Mouse (Mus musculus) intestine, embryonic 14.5 days (tissue): ENCODE measurements around the gene Grk3. TPM values are rescaled to one million over a fixed set of nuclear protein-coding genes. Genes with fewer than 3 reads are reported as not detected.

Source experiments
- ATAC-seq: fragments of 200-750 bp; cut with Nextera tagmentation; replicated peaks from 2 replicates; pipeline ENCODE4 v1.8.0; 2017; ENCODE audit warnings: low read depth, moderate number of reproducible peaks, moderate TSS enrichment, moderate library complexity; ENCODE audit not compliant: low FRiP score, low TSS enrichment
- DNase-seq: peaks from one replicate; pipeline ENCODE4 v3.0.0-alpha.2; 2018; ENCODE audit warnings: low spot score
- H3K27ac ChIP-seq: fragments of 300-500 bp; sonication (generic); 2 replicates; pipeline ENCODE4 v1.5.1; 2014; ENCODE audit warnings: low read depth, mild to moderate bottlenecking, control low read depth
- H3K27me3 ChIP-seq: fragments of 300-500 bp; sonication (generic); replicated peaks from 2 replicates; pipeline ENCODE4 v1.6.1; 2014; ENCODE audit warnings: low read length, control low read depth; ENCODE audit not compliant: control insufficient read depth, insufficient read depth
- H3K36me3 ChIP-seq: fragments of 300-500 bp; sonication (generic); 2 replicates; pipeline ENCODE4 v1.6.1; 2014; ENCODE audit warnings: low read length, control low read depth; ENCODE audit not compliant: control insufficient read depth, insufficient read depth
- H3K4me1 ChIP-seq: fragments of 300-500 bp; sonication (generic); replicated peaks from 2 replicates; pipeline ENCODE4 v1.6.1; 2014; ENCODE audit warnings: low read length, control low read depth, mixed read lengths; ENCODE audit not compliant: control insufficient read depth, insufficient read depth
- H3K4me2 ChIP-seq: fragments of 300-500 bp; sonication (generic); 2 replicates; pipeline ENCODE4 v1.6.1; 2014; ENCODE audit warnings: low read length
- H3K4me3 ChIP-seq: fragments of 300-500 bp; sonication (generic); 2 replicates; pipeline ENCODE4 v1.5.1; 2014; ENCODE audit warnings: low read depth, low read length, control low read depth, mixed read lengths
- H3K9ac ChIP-seq: fragments of 300-500 bp; sonication (generic); 2 replicates; pipeline ENCODE4 v1.6.1; 2014; ENCODE audit warnings: mild to moderate bottlenecking, low read length
- H3K9me3 ChIP-seq: fragments of 300-500 bp; sonication (generic); 2 replicates; pipeline ENCODE4 v1.6.1; 2016; ENCODE audit warnings: low read length, control low read depth; ENCODE audit not compliant: control insufficient read depth
- WGBS: fragments of 180-500 bp; shearing (Covaris S2); extraction: QIAGEN DNeasy Blood & Tissue Kit; methylation state at CpG from one replicate; pipeline ENCODE4 v1.1.7; 2014; 5-methylcytosine and 5-hydroxymethylcytosine counted together
- polyA plus RNA-seq: library from polyadenylated mRNA; unstranded; fragments of >200 nt; fragmentation: Nextera tagmentation; extraction: Ambion mirVana; gene quantifications from 2 replicates; pipeline ENCODE4 v1.2.1, GENCODE M21; 2014

The Grk3 gene
- polyA plus RNA-seq, 1 experiment from 2014 or later: 15.7 TPM

DNA sequence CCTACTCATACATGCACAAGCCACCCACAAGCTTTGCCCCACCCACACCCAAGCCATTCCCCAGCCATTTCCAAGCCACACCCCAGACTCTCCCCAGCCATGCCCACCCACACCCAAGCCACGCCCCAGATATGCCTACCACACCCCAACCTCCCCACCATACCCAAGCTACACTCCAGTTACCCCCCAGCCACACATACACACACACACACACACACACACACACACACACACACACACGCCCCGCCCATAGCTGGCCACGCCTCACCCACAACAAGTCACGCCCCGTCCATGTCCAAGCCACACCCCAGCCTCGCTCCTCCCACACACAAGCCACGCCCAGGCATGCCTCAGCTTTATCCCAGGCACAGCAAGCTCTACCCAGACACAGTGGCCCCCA lies 16.4 kb downstream of the Grk3 start:
- WGBS: 85% methylated on average over 8 of the region's 8 CpGs
- H3K4me2 ChIP-seq: no peak overlapping the region
- H3K9me3 ChIP-seq: peaks cover 6% of the 10 kb centered on the region; the same call in 1 of the 2 replicates
- ATAC-seq (no peak), DNase-seq (no peak)
- no peaks in the 10 kb centered on the region for H3K4me1 ChIP-seq
- no peak overlapping the region for H3K4me3 ChIP-seq
- 0 out of 2 replicates have a peak, but pooled peaks cover 3% of the 10 kb centered on the region for H3K36me3 ChIP-seq
- no peak overlapping the region for H3K9ac ChIP-seq
- H3K27ac ChIP-seq: no peak overlapping the region
- no peaks in the 10 kb centered on the region for H3K27me3 ChIP-seq

DNA sequence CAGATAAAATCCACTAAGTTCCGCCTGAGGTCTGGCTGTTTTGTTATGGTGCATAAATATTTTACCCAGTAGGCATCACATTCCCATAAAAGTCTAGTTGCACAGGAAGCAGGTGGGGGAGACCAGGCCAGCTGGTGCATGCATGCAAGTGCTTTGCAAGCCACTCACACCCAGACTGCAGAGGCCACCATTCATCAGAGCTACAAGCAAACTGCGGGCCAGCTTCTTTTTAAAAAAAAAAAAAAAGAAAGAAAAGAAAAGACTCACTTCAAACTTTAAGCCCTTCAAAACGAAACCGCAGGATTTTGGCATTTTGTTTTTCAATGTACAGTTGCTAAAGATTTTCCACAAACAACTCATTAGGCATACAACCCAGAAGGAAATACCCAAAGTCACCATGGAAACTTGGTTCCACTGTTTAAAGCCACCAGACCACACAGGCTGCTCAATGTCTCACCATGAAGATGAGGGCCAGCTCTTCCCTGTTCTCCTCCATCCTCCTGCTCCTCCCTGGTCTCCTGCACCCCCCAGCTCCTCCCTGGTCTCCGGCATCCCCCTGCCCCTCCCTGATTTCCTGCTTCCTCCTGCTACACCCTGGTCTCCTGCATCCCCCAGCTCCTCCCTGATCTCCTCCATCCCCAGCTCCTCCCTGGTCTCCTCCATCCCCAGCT lies 17.9 kb downstream of the Grk3 start:
- no peaks in the 10 kb centered on the region for H3K27me3 ChIP-seq
- H3K9me3 ChIP-seq: peaks cover 6% of the 10 kb centered on the region; the same call in 1 of the 2 replicates
- no peaks in the 10 kb centered on the region for H3K4me1 ChIP-seq
- WGBS: 41% methylated on average over 5 of the region's 5 CpGs
- no peak for DNase-seq
- no peak overlapping the region for H3K4me2 ChIP-seq
- H3K27ac ChIP-seq: no peak overlapping the region
- no peak overlapping the region for H3K9ac ChIP-seq
- no peak overlapping the region for H3K4me3 ChIP-seq
- ATAC-seq: no peak
- 0 out of 2 replicates have a peak, but pooled peaks cover 3% of the 10 kb centered on the region for H3K36me3 ChIP-seq

GRCm38 (mm10) chr5:112991245-112991644 lies 24.3 kb downstream of the Grk3 start:
- DNase-seq (no peak), ATAC-seq (no peak)
- H3K4me1 ChIP-seq: no peaks in the 10 kb centered on the region
- H3K27me3 ChIP-seq: no peaks in the 10 kb centered on the region
- 79% methylated on average over 9 of the region's 9 CpGs for WGBS
- no peak overlapping the region for H3K4me3 ChIP-seq
- H3K36me3 ChIP-seq: 0 out of 2 replicates have a peak, but pooled peaks cover 3% of the 10 kb centered on the region
- H3K9me3 ChIP-seq: peaks cover 5% of the 10 kb centered on the region; the same call in 1 of the 2 replicates
- H3K4me2 ChIP-seq: no peak overlapping the region
- H3K27ac ChIP-seq: no peak overlapping the region
- no peak overlapping the region for H3K9ac ChIP-seq

- Histone ChIP-seq H3K9me3 (no peaks in the 10 kb centered on the region), H3K27ac (no peak overlapping the region), H3K27me3 (no peaks in the 10 kb centered on the region), H3K4me2 (no peak overlapping the region), H3K4me3 (no peak overlapping the region), H3K36me3 (no peaks in the 10 kb centered on the region), H3K4me1 (no peaks in the 10 kb centered on the region), H3K9ac (no peak overlapping the region)
- DNase-seq: no peak
- WGBS: 77% methylated on average over 6 of the region's 6 CpGs
- ATAC-seq: no peak
Observed at GRCm38 (mm10) chr5:112981931-112982330, 33.7 kb downstream of the Grk3 start.

DNA sequence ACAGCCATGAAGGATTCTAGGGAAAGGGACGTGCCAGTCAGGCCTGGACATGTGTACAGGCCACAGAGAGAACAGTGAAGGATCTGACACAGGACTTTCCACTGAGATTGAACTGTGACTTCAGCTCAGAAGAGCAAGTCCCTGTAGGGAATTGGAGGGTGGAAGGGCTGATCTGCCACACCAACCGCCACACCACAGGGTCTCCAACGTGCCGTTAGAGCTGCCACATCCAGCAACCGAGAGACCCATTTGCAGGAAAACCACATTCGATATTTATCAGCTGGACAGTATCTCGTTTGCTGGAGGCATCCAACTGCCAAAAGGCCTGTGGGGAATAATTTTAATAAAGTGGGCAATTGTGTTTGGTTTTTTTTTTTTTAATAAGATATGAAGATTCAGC lies 35.9 kb downstream of the Grk3 start:
- Histone ChIP-seq H3K9me3 (no peaks in the 10 kb centered on the region), H3K27me3 (no peaks in the 10 kb centered on the region), H3K4me1 (no peaks in the 10 kb centered on the region), H3K27ac (no peak overlapping the region), H3K4me2 (no peak overlapping the region), H3K36me3 (no peaks in the 10 kb centered on the region), H3K9ac (no peak overlapping the region), H3K4me3 (no peak overlapping the region)
- 90% methylated on average over 7 of the region's 7 CpGs for WGBS
- ATAC-seq (no peak), DNase-seq (no peak)

DNA sequence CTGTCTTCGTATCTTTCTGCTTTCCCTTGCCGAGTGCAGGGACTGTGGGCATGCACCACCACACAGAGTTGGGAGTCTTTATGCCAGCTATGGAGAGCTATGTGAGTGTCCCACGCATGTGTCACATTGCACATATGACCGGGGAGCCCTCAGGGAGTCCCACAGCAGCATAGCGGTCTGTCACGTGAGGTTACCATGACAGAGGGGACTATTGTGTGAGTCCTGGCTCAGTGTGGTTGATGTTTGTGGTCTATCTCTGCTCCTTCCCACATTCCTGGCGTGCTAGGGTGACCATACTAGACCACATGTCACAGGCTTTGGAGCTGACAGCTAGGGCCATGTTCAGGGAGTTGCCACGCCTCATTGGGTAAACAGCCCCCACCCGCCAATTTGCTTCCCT lies 36.4 kb downstream of the Grk3 start:
- H3K9ac ChIP-seq: no peak overlapping the region
- WGBS: 89% methylated on average over 9 of the region's 9 CpGs
- no peak for DNase-seq
- H3K4me2 ChIP-seq: no peak overlapping the region
- no peaks in the 10 kb centered on the region for H3K9me3 ChIP-seq
- H3K27ac ChIP-seq: no peak overlapping the region
- H3K4me3 ChIP-seq: no peak overlapping the region
- no peak for ATAC-seq
- H3K36me3 ChIP-seq: no peaks in the 10 kb centered on the region
- no peaks in the 10 kb centered on the region for H3K4me1 ChIP-seq
- no peaks in the 10 kb centered on the region for H3K27me3 ChIP-seq

DNA sequence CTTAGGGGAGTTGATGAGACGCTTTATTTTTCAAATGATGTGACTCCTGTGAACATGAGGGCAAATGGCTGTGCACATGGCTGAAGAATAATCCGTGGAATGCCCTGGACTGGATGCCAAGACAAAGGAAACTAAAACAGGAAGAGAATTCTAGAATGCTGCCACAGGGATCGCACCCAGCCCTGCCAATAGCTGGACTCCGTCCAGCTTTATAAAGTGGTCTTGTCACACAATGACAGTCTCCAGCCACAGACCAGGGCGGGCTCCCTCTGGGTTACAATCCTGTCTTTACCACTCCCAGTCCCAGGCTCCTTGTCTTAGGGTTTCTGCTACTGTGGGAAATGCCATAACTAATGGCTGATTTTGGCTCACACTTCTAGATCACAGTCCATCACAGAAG lies 38.5 kb downstream of the Grk3 start:
- Histone ChIP-seq H3K9ac (no peak overlapping the region), H3K36me3 (no peaks in the 10 kb centered on the region), H3K27ac (no peak overlapping the region), H3K4me3 (no peak overlapping the region), H3K27me3 (no peaks in the 10 kb centered on the region), H3K4me2 (no peak overlapping the region), H3K9me3 (no peaks in the 10 kb centered on the region), H3K4me1 (peaks cover 6% of the 10 kb centered on the region)
- no peak for ATAC-seq
- DNase-seq: no peak
- WGBS: 67% methylated on average over 5 of the region's 5 CpGs

GRCm38 (mm10) chr5:112973596-112973995 lies 42.0 kb downstream of the Grk3 start:
- Histone ChIP-seq H3K9me3 (no peaks in the 10 kb centered on the region), H3K9ac (no peak overlapping the region), H3K4me3 (no peak overlapping the region), H3K4me2 (no peak overlapping the region), H3K27ac (no peak overlapping the region), H3K27me3 (no peaks in the 10 kb centered on the region), H3K36me3 (no peaks in the 10 kb centered on the region), H3K4me1 (peaks cover 6% of the 10 kb centered on the region)
- no peak for DNase-seq
- 55% methylated on average over 7 of the region's 7 CpGs for WGBS
- ATAC-seq: no peak

GRCm38 (mm10) chr5:112972297-112972696 lies 43.3 kb downstream of the Grk3 start:
- H3K4me3 ChIP-seq: no peak overlapping the region
- no peak overlapping the region for H3K4me2 ChIP-seq
- H3K27me3 ChIP-seq: no peaks in the 10 kb centered on the region
- H3K9me3 ChIP-seq: no peaks in the 10 kb centered on the region
- H3K4me1 ChIP-seq: peaks cover 6% of the 10 kb centered on the region
- ATAC-seq (no peak), DNase-seq (no peak)
- no peak overlapping the region for H3K9ac ChIP-seq
- no peaks in the 10 kb centered on the region for H3K36me3 ChIP-seq
- WGBS: 86% methylated on average over 12 of the region's 12 CpGs
- no peak overlapping the region for H3K27ac ChIP-seq
